Mouse (Mus musculus) Muller cell, postnatal 12 days (primary cell): ENCODE measurements around the gene Fbxl17.

Source experiments
- DNase-seq: peaks from one replicate; pipeline ENCODE4 v3.0.0-alpha.2; 2015; ENCODE audit errors: inconsistent ontology term

Gene Fbxl17

DNA sequence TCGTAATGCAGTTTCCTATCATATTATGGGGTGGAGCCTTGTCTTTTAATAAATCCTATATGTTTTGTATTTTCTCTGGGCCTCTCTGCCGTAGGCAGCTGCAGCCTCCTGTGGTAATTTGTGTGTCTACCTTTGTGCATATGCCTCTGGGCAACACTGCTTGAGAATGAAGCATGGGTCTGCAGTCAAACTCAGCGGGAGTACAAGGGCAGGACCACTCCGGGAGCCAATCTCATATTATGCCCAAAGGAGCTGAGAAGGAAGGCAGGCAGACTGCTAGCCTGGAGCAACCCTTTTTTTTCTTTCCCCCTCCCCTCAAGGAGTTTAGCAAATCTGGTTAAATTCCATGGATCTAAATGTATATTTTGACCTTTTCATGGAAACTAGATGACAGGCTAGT, 392.3 kb downstream of the Fbxl17 start:
- no peak for DNase-seq

DNA sequence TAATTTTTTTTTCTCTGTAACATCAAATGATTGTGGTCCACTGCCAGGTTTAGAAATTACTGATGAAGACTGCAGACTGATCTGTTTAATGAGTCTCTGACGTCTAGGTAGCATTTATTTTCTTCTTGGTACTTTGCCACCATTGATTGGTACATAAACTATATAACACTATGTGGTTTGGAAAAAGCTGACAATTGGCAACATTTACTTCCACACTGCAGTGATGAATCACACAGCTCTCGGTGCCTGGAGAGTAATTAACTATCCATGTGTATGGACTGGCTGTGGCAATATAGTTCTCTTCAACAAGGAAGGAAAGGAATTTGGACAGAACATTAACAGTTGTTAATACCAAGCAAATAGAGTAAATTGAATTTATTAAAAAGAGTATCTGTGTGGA, 404.3 kb downstream of the Fbxl17 start:
- DNase-seq: peak; percentile 79

DNA sequence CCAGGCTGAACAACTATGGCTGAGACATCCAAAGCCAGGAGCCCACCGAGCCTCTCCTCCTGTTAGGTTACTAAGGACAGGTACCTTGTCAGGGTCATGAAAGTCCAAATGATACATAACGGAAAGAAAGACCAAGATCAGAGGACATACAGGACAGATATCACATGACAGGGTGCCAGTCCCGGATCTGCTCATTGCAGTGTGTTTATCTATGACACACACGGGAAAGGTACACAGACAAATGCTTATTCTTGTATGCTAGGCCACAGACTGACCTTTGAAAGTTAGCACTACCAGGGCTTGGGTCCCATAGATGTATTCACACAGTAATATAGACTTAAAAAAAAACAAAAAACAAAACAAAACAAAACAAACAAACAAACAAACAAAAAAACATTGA, 404.8 kb downstream of the Fbxl17 start:
- DNase-seq: no peak

DNA sequence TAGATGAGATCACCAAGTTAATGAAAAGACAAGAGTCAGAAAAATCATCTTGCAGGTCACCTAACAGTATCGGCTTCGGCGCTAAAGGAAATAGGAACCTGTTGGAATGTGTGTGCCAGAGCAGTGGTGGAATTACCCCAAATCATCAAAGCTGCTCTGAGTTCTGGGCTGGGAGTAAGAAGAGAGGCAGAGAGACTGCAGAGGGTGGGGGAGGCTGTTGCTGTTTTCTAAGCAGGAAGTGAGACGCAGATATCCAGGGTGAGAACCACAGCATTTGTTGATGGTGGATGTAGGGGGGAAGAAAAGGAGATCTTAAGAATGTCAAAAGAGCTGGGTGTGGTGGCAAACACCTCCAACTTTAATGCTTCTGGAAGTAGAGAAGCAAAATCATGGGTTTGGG, 406.6 kb downstream of the Fbxl17 start:
- no peak for DNase-seq

DNA sequence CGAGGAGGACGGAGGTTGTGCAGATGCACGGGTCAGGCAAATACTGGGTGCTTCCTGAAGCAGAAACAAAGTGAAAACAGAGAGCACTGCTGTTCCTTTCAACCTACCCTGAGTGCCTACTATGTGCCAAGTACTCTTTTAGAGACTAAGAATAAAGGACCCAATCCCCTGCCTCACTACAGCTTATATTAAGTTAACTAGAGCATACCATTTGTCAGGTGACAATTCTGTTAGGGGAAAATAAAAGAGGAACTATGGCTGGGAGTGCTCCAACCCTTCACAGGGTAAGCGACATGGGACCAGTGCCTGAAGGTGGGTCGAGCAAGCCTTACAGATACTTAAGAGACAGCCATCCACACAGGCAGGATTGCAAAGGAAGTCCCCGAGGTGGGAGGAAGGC, 407.0 kb downstream of the Fbxl17 start:
- no peak for DNase-seq

DNA sequence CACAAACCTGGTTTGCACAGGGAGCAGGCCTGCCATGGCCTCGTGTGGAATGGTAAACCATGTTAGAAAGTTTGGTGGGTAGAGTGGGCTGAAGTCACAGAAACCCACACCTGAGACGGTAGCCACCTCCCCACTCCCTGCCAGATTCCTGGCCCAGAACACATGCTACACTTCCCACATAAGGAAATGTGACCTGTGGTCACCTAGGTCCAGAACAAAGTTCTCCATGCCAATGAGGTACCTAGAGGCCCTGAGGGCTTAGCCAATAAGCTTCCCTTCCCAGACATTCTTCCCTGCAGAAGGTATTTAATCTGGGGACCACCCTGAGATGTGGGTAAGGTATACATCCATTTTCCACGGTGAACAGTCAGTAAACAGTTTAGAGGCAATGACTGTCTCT, 409.7 kb downstream of the Fbxl17 start:
- DNase-seq: no peak

DNA sequence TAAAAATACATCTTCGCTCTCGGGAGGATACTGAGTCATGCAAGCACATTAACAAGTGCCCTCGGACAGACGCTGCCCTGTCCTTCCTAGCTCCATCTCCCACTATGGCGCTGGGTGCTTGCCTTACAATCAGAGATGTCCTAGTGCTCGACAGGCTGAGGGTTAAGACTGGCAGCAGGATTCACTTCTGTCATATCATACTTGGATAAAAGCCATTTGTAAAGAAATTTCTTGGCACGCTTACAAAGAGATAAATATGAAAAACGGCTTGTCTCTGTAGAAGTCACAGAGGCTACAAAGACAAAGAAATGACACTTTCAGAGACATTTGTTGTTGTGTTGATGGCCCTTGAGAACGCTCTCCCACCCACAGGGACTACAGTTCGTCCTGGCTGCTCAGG, 412.6 kb downstream of the Fbxl17 start:
- no peak for DNase-seq

DNA sequence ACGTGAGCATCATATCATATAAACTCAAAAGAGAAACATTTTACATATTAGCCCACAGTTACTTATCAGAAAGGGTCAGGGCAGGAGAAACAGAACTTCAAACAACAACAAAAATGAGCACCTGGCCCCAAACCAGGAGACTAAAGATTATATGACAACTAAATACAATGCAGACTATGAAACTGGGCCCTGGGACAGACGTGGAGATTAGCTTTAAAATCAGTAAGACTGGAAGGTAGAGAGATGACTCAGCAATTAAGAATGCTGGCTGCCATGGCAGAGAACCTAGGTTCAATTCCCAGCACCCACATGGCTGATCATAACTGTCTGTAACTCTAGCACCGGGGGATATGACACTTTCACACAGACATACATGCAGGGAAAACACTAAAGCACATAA, 413.3 kb downstream of the Fbxl17 start:
- DNase-seq: no peak

DNA sequence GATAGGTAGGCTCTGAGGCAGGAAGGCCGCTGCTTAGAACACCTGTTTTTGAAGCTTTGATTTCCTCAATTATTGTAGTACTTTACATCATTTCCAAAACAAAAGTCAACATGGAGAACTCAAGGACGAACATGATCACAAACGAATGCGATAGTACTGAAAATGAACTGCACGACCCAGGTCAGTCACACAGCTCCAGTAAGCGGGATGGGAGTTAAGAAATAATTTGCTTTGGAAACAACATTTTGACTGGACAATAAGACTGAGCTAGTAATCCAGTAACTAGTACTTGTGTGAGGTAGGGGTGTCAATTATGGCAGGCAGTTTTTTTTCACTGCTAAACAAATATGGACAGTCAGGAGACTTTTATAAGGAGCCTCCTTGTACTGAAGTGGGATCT, 414.6 kb downstream of the Fbxl17 start:
- DNase-seq: no peak

DNA sequence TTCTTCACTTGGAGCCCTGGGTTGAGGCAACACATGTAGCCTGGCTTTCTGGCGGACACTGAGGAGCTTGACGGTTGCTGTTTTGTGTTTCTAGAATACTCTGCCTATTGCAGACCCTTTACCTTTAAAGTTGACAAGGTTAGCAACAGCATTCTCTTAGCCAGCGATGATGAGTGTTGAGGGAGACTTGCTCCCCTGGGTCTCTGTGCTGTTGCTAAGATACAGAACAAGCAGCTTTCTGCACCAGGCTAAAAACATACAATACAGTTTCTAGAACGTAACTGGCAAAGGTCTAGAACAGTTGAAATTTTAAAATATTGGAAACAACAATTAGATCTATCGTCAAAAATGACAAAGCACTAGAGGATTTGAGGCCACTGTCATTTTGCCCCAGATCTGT, 420.7 kb downstream of the Fbxl17 start:
- no peak for DNase-seq

DNA sequence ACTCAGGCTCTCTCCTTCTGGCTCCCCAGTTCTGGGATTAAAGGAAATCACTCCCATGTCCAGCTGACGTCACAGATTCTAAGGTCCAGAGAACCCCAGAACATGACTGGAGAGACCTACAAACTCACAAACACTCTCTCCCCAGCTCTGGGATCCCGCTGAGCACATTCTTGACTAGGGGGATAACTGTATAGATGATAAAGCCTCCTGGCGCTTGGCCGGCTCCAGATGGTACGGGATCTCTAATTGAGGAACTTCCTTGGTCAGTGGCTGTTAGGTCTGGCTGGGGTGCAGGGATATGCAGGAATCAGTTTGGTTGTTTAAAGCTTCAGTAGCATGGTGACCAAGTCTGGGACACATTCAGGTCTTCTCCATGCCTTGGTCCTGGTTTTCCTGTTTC, 422.3 kb downstream of the Fbxl17 start:
- DNase-seq: peak; percentile 49

DNA sequence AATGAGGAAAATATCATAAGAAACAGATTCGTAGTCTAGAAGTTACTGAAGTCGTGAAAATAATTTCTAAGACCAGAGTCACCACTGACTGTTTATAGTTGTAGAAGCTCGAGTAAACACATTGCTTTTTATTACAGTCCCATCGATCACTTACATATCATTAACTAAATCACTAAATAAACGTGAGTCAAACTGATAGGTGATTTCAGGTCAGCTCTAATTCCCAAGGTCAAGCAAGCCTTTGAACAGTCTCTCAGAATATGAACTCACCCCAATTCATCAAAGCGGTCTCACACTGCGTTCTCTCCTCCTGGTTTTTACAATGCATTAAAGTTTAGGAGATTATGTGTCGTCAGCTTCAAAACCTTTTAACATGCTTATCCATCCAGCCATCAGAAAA, 423.2 kb downstream of the Fbxl17 start:
- DNase-seq: no peak

DNA sequence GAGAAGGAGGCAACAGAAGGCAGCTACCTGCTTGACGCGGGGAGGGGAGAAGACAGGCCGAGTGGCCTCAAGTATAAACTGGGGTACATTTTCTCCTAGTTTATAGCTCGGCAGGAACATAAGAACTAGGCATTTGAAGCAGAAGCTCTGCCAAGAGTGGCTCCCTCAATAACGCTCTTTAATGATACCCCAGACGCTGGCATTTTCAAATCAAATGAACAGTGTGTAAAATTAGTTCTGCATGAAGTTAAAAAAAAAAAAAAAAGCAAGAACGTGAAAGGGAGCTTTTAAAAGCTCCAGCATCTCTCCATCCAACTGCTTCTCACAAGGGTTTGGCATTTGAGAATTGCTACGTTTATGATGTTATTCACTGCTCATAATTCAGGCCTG, 423.8 kb downstream of the Fbxl17 start:
- no peak for DNase-seq

DNA sequence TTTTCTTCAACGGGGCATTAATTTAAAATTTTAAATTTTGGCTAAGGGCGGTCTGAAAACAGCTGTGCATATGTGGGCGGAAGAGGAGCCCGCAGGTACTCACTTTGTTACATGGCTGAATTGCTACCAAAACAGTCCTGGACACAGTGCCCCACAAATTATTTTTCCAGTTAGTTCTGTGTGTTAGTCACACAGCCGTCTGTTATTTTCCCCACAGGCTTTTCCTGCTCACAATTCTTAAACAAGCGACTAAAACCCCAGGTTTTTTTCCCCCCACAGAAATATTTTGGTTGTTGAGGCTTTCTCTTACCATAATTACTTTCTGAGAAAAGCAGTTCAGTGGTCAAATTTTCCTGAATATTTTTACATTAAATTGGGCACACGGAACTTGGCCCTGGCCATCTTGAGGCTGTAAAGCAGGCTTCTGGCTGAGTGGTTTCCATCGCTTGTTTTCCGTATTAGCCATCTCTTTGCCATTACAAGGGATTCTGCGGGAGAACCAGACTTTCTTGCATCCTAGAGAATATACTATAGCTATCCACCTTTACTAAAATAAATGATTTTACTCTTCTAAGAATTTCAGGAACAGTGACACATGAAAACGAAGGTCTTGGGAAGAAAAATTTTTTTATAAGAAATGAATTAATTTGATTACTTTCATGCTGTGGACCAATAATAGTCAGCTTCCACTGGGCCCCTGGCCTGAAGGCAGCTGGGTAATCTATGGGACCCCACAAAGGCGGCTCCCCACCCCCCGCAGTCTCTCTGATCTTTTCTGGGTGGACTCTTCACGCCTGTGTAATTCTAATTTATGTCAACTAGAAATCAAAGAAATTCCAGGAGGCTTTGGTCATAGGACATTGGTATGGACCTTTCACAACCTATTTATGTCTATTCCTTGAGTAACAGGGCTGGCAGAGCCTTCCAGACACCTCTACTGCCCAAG, 424.5 kb downstream of the Fbxl17 start:
- DNase-seq: peak; percentile 89

DNA sequence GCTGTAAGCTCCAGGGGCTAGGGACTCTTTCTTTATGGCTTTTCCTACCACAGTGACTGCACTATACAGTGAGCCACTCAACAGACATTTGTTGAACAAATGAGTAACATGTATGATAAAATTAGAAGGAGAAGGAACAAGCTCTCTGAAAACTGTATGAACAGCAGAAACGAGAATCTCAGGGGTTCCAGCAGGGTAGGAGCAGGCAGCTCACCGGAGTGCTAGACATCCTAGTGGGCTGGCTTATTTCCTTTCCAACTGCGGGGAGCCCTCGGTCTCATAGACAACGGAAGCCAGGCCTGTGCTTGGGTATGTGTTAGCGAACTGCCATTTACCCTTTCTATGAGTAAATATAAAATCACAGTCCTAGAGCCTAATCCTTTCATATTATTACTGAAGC, 426.5 kb downstream of the Fbxl17 start:
- DNase-seq: no peak

DNA sequence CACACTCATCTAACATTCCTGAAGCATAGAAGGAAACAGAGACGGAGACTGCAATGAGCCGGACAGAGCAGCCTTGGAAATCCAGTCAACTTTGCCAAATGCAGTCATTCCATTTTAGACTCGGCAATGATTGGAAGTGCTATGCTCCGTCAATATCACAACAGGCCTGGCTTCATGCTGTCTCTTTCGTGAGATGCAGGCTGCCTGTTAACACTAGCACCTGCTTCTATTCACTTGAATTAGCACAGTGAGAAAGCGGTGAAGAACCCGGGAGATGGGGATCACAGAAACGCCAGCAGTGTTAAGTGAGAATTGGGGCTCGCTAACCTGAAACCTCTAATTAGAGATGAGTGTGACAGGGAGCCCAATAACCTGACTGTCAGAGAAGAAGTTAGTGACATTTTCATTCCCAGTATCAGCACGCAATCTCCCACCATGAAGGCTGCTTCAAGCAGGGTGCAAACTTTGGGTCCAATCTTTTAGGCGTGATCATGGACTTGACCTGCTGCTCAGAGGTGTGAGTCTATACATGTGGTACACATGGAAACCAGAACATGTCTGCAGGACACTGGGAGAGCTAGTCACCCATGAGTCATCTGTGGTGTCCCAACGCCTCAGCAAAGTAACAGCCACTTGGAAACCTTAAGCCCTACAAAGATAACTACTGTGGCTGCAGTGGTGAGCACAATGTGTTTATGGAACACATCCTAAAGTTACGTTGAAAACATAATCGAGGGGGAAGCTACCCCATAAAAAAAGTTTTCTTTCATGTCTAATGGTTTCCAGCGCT, 428.5 kb downstream of the Fbxl17 start:
- DNase-seq: no peak

DNA sequence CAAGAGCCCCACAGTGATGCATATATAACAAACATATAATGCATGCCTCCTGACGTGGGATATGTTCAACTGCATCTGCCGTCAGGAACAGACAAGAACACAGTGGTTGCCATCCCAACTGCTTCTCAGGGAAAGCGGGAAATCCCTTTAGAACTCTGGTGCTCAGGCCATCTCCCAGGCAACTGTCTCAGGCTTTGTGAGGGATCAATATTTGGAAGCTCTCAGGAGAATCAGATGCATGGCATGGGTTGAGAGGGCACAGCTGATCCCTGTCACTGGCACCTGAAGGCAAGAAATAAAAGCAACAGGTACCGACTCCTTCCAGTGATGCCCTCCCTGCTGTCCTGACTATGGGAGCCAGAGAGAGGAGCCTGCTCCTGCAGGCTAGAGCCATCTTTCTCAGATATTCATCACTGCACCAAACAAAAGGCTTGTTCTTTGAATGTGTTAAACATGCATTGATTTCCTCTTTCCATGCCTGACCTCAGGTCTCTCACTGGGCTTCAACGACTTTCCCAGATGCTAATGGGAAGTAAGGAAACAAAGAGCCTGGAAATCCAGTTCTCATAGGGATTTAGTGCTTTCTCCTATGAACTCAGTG, 429.6 kb downstream of the Fbxl17 start:
- no peak for DNase-seq

DNA sequence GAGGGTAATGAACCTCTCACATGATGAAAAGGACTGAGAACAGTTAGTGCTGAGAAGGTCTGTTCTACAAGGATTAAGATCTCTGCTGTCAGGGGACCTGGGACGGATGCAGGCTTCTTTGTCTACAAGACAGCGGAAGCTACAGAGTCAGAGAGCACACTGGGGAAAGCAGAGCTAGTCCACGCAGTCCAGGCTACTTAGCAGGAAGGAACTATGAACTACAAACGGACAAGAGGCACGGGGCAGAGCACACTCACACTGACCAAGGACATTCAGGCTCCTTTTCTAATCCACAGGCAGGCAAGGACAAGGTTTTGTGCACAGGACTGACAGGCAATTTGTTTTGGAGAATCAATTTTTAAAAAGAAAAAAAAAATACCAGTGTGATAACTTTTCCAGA, 437.0 kb downstream of the Fbxl17 start:
- DNase-seq: no peak

DNA sequence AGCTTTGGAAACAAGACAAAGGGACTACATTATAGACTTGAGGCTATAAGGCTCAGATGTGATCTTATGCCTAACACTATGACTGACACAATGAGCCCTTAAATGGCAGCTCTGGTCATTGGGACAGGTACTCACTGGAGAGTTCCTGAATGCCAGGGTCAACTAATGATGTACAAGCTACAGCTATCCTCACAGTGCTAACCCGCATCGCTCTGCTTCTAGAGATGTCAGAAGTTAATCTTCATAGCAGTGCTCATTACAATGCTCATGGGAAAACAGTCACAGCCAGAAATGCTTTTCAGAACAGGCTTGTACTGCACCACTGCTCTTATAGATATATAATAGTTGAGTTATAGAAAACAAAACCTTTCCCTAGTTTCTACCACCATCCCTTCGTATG, 438.0 kb downstream of the Fbxl17 start:
- DNase-seq: no peak

DNA sequence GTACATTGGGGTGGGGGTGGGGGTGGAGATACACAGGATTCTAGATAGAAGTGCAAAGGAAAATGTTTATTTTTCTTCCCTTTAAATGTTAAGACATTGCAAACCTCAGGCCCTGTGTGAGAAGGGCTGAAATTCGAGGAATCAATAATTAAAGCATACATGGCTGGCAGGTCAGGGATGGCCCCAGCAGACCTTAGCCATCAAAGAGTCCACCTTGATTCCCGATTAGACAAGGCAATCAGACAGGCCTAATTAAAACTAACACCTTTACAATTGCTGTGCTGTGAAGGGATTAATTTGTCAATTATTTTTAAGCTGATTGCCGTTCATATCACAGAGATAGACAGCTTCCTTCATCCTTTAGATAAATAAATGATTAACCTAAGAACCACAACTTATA, 439.0 kb downstream of the Fbxl17 start:
- no peak for DNase-seq

DNA sequence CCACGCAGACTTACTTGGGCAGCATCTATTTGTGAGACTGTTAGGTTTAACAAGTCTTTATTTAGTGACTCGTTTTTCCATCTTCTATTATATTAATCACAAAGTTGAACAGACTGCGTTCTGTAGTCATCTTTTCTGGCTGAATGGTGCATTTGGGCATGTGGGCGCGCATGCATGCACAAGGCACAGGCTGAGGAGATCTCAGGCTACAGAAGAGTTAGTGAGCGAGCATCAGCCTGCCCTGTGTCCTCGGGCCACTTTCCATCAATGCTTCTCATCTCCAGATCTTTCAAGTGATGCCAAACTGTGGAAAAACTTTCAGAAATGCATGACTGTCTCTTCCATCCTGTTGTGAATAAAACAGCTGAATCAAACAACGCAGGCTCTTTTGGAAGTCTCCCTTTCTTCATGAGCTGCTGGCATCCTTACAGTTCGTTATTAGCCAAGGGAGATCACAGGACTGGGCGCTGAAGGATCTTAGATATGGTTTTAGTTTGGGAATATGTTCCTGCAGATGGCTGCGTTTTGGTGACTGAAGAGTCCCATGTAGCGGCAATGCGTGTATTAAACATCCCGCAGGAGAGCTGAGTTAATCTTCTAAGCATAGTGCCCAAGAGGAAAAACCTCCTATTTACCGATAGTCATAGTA, 442.0 kb downstream of the Fbxl17 start:
- DNase-seq: peak; percentile 93

DNA sequence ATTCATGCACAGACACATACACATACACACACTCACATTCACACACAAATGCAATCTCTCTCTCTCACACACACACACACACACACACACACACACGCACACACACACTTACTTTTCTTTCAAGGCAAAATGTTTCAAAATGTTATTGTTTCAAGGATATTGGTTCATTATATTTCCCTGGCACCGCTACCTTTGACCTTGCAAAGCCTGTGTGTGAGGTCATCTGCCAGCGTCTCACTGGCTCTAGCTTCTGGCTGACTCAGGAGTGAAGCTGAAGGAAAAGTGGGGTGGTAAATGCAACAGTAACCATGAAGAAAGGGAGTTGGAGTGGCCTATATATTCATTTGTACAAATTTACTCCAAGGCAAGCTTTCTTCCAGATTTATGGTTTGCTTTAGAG, 442.8 kb downstream of the Fbxl17 start:
- DNase-seq: no peak
